Mouse (Mus musculus) ES-Bruce4 (cell line): ENCODE measurements around the gene Gm28308. TPM values are rescaled to one million over a fixed set of nuclear protein-coding genes. Genes with fewer than 3 reads are reported as not detected.

Experiments
- H3K27ac ChIP-seq: 2 replicates; pipeline ENCODE4 v1.5.1; 2012; ENCODE audit warnings: low read length, inconsistent platforms; ENCODE audit not compliant: insufficient read depth
- H3K27me3 ChIP-seq: 2 replicates; pipeline ENCODE4 v1.6.1; 2012; ENCODE audit warnings: mild to moderate bottlenecking, low read length, inconsistent platforms; ENCODE audit not compliant: control insufficient read depth, poor library complexity, insufficient read depth, severe bottlenecking
- H3K36me3 ChIP-seq: 2 replicates; pipeline ENCODE4 v1.6.1; 2012; ENCODE audit warnings: inconsistent platforms, mild to moderate bottlenecking, low read length, moderate library complexity; ENCODE audit not compliant: control insufficient read depth, poor library complexity, insufficient read depth, severe bottlenecking
- H3K4me1 ChIP-seq: one replicate; pipeline ENCODE4 v1.8.1; 2011; ENCODE audit warnings: low read length; ENCODE audit not compliant: control insufficient read depth, insufficient read depth
- H3K4me3 ChIP-seq: 2 replicates; pipeline ENCODE4 v1.5.1; 2011; ENCODE audit warnings: low read depth, mild to moderate bottlenecking, low read length
- H3K9ac ChIP-seq: 2 replicates; pipeline ENCODE4 v1.6.1; 2012; ENCODE audit warnings: low read depth, mild to moderate bottlenecking, inconsistent platforms; ENCODE audit not compliant: poor library complexity, severe bottlenecking
- H3K9me3 ChIP-seq: replicated peaks from 2 replicates; pipeline ENCODE4 v1.6.1; 2012; ENCODE audit warnings: mild to moderate bottlenecking, low read length, inconsistent platforms; ENCODE audit not compliant: control insufficient read depth, poor library complexity, insufficient read depth, severe bottlenecking
- CTCF ChIP-seq: IDR thresholded peaks from one replicate; pipeline ENCODE4 v1.8.1; 2011; ENCODE audit warnings: low read depth, low read length
- EP300 ChIP-seq: IDR thresholded peaks from 2 replicates; pipeline ENCODE4 v1.6.1; 2011; ENCODE audit warnings: low read depth, low read length; ENCODE audit not compliant: insufficient read depth
- POLR2A ChIP-seq: IDR thresholded peaks from one replicate; pipeline ENCODE4 v1.8.1; 2011; ENCODE audit warnings: low read length; ENCODE audit not compliant: insufficient read depth
- polyA plus RNA-seq: library from polyadenylated mRNA; stranded (reverse); fragments of >200 nt; gene quantifications from 2 replicates; pipeline ENCODE4 v1.2.4, GENCODE M21; 2011; ENCODE audit warnings: low read depth; ENCODE audit not compliant: missing spikeins, insufficient read depth, insufficient read length

Gene Gm28308
- polyA plus RNA-seq, 1 experiment: not detected

- H3K9me3 ChIP-seq: no peaks in the 10 kb centered on the region
- no peak overlapping the region for H3K9ac ChIP-seq
- TF ChIP-seq CTCF: no peak
- TF ChIP-seq EP300: no peak
- TF ChIP-seq POLR2A: no peak
- H3K4me3 ChIP-seq: no peak overlapping the region
- no peak overlapping the region for H3K27ac ChIP-seq
- H3K27me3 ChIP-seq: peaks cover 65% of the 10 kb centered on the region
- no peaks in the 10 kb centered on the region for H3K36me3 ChIP-seq
- no peaks in the 10 kb centered on the region for H3K4me1 ChIP-seq
These were observed 24.4 kb upstream of the Gm28308 start for GRCm38 (mm10) chr6:52237346-52238154.

DNA sequence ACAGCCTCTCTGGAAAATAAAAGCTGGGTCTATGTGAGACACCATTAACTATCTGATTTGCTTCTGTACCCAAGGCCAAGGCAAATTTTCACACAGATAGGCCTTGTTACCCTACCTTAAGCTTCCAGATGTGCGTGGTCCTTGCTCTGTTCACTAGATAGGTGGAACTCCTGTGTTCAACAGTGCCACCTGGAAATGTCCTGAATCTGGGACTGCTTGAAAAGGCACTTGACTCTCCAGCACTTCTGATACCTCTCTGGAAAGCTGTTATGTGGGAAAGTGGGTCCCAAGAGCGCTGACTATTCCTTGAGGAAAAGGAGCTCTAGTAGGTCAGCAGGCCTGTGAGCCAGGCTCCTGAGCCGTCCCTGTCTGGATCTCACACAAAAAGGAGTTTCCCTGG is 23.7 kb upstream of the Gm28308 start:
- no peak overlapping the region for H3K27ac ChIP-seq
- no peak overlapping the region for H3K4me3 ChIP-seq
- no peak overlapping the region for H3K9ac ChIP-seq
- H3K36me3 ChIP-seq: no peaks in the 10 kb centered on the region
- TF ChIP-seq CTCF: no peak
- no peak for TF ChIP-seq POLR2A
- no peak for TF ChIP-seq EP300
- peaks cover 66% of the 10 kb centered on the region for H3K27me3 ChIP-seq
- no peaks in the 10 kb centered on the region for H3K9me3 ChIP-seq
- H3K4me1 ChIP-seq: no peaks in the 10 kb centered on the region

DNA sequence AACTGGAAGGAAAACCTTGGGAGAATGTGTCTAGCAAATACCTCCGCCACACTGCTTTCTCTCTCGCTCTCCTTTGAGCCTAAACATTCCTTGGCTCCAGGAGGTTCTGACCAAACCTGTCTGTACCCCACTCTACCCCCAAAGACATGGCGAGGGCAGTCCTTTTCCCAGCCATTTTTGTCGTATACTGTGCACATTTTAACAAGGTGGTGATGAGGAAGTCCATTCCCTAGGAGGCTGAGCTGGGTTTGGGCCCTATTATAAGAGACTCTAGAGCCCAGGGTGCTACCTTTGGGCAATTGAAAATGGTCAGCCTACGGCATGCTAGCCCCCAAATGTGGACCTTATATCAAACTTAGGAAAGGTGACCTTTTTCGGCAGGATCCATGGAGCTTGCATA is 22.7 kb upstream of the Gm28308 start:
- H3K9me3 ChIP-seq: no peaks in the 10 kb centered on the region
- peaks cover 64% of the 10 kb centered on the region for H3K27me3 ChIP-seq
- H3K4me1 ChIP-seq: no peaks in the 10 kb centered on the region
- no peak overlapping the region for H3K27ac ChIP-seq
- H3K9ac ChIP-seq: no peak overlapping the region
- TF ChIP-seq EP300: no peak
- TF ChIP-seq POLR2A: no peak
- no peak for TF ChIP-seq CTCF
- no peak overlapping the region for H3K4me3 ChIP-seq
- no peaks in the 10 kb centered on the region for H3K36me3 ChIP-seq

DNA sequence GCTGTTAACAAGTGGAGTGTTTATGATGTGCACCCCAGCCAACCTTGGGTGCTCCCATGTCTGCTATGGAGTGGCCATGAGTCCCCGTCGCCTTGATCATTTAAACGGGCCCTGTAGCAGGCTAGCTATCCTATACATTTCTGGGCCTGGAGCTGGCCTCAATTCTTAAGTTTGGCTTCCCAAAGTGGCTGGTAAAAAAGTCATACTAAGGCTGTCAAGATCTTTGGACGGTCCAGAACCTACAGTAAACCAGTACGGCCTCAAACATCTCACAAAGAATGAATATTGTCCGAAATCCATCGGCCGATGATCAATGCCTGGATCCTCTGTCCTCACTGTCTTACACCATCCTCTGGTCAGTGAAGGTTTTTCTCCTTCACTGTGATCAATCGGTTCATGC is 22.1 kb upstream of the Gm28308 start:
- Histone ChIP-seq H3K4me3 (no peak overlapping the region), H3K27ac (no peak overlapping the region), H3K36me3 (no peaks in the 10 kb centered on the region), H3K9me3 (no peaks in the 10 kb centered on the region), H3K4me1 (no peaks in the 10 kb centered on the region), H3K9ac (no peak overlapping the region), H3K27me3 (peaks cover 69% of the 10 kb centered on the region)
- TF ChIP-seq EP300 (no peak), POLR2A (no peak)

DNA sequence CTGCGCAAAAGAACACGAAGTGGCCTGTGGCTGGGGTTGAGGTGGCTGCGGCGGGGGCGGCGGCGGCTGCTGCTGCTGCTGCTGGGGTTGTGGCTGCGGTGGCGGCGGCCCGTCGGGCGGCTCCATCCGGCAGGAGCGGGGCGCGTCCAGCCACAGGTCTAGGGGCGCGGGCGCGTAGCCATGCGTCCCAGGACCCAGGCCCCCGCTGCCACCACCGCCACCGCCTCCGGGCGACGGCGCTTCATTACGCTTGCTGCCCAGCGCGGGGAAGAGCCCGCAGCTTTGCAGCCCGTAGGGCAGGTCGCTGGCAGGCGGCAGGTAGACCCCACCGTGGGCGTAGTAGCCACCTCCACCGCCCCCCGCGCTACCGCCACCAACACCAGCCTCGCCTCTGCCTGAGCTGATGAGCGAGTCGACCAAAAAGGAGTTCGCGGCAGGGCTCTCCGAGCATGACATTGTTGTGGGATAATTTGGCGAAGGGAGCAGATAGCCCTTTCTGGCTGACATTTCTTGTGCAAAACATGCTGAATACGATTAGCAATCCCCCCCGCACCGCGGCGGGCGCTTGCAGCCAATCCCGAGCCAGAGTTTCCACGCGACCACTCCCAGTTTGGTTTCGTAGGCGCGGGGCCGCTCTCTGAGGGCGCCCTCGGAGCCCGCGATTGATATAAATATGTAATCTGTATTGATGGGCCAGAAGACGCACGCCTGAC is 21.4 kb upstream of the Gm28308 start:
- Histone ChIP-seq H3K9ac (peak overlapping the region; percentile 8; the same call in 1 of the 2 replicates), H3K4me3 (peak overlapping the region; percentile 12), H3K4me1 (no peaks in the 10 kb centered on the region), H3K27ac (no peak overlapping the region), H3K27me3 (peaks cover 68% of the 10 kb centered on the region), H3K9me3 (no peaks in the 10 kb centered on the region), H3K36me3 (no peaks in the 10 kb centered on the region)
- TF ChIP-seq POLR2A (no peak), EP300 (no peak), CTCF (no peak)
